Mouse (Mus musculus) CD8-positive naive resting alpha-beta T cell, adult 57 days (primary cell): ENCODE results near the gene Hnrnpll. TPM values are rescaled to one million over a fixed set of nuclear protein-coding genes. Genes with fewer than 3 reads are reported as not detected.

ENCODE experiments used
- total RNA-seq: library from RNA; stranded (reverse); gene quantifications from one replicate; pipeline ENCODE4 v1.2.4, GENCODE M21; 2023

Gene Hnrnpll
- 17.4 TPM for total RNA-seq

GRCm38 (mm10) chr17:80061783-80062619 lies at the start of gene Hnrnpll:
Hnrnpll (minus strand) TSS chr17:80062334.

Other genes starting within 250 kb of the Hnrnpll start
- gene Atl2, start 166.2 kb downstream of the Hnrnpll start, total RNA-seq, result 44.6 TPM
- 4.8 TPM for gene Galm, start 65.1 kb upstream of the Hnrnpll start, total RNA-seq
- 393 TPM for gene Srsf7, start 145.0 kb upstream of the Hnrnpll start, total RNA-seq
- not detected for gene Ttc39d, start 145.1 kb upstream of the Hnrnpll start, total RNA-seq
- 4.2 TPM for gene Gemin6, start 162.1 kb upstream of the Hnrnpll start, total RNA-seq
- gene Morn2, start 227.9 kb upstream of the Hnrnpll start, total RNA-seq, result not detected
- gene Dhx57, start 228.1 kb upstream of the Hnrnpll start, total RNA-seq, result 30.2 TPM
- 2.9 TPM for gene Arhgef33, start 245.1 kb upstream of the Hnrnpll start, total RNA-seq